Mouse (Mus musculus): ENCODE results near the gene Olfr740.
A peak's percentile ranks its signal among the peaks of the same experiment; 100 is the strongest.

Gene Olfr740

DNA sequence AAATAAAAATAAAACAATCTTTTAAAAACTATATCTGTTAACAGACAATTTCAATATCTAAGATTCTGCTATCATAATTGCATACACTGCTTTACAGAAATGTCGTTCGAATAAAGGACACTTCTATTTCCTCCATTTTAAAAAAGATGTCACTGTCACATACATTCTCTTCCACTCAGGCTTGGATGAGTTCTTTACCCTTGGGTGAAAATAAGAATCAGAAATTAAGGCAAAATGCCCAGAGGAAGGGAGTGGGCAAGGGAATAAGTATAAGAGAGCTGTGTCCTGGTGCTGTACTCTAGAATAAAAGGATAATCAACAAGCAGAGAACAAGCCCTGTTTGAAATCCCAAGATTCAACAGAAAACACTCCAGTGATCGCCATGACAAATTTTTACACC lies at the start of gene Olfr740:
Gene Olfr740 (plus strand): TSS at position 301 of the 400 bp plus-strand sequence.
- DNase-seq = no peak

- no peak for DNase-seq
Observed at GRCm38 (mm10) chr14:50407268-50407667, 38.1 kb upstream of the Olfr740 start, which contains the start of gene Olfr738. TSS of gene Olfr738 (plus strand) at chr14:50407568.

GRCm38 (mm10) chr14:50418326-50418725 lies 27.0 kb upstream of the Olfr740 start, which contains the start of gene Olfr739:
TSS of gene Olfr739 (plus strand) at chr14:50418626.
- DNase-seq = no peak

DNA sequence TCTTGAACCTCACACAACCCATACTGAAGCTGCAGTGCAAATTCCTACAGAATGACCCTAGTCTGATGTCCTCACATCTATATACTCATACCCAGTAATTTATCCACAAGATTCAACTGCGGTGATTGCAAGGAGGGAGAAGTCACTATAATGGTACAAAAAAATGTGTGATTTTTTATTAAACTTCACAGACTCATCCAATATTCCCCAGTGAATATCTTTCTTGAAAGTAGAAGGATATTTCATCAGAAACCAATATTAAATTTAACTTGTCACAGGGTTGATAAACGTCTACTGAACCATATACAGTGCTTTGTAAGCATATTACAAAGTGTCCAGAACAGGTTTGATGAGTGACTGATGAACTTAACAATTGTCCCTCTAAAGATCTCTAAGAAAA lies 27.1 kb downstream of the Olfr740 start, which contains the start of gene Olfr741:
Gene Olfr741 (plus strand): TSS at position 301 of the 400 bp plus-strand sequence.
- DNase-seq = no peak

GRCm38 (mm10) chr14:50478406-50478805 lies 33.1 kb downstream of the Olfr740 start:
- DNase-seq = peak; percentile 2 to 7

DNA sequence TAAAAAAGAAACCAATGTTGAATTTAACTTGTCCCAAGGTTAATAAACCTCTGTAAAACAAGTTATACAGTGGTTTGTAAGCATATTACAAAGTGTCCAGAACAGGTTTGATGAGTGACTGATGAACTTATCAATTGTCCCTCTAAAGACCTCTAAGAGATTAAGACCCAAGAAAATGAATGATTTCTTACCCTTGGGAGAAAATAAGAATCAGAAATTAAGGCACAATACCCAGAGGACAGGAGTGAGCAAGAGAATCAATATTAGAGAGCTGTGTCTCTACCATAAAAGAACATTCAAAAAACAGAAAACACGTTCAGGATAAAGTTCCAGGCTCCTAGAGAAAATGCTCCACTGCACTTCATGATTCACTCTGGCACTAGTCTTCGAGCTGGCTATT lies 58.0 kb downstream of the Olfr740 start, which contains the start of gene Olfr742:
Gene Olfr742 (plus strand): TSS at position 301 of the 400 bp plus-strand sequence.
- no peak for DNase-seq

Measured in kidney, postnatal 36 days (tissue).